24 mouse cellular contexts compared by ENCODE assay signal in genomic region chr14:87255484-87256208, GRCm38 (mm10).
DNase-seq lines count a peak whose midpoint lies in the region; ATAC-seq and TF ChIP-seq lines count a peak whose summit lies in the region.
"Had no signal": no experiment of that assay in that cellular context is flagged by ENCODE, and none has a peak within 500 bp of the region (broad histone marks: within the 10 kb centered on the region; RNA-seq: fewer than 3 reads in every experiment).

No protein-coding gene starts in this region.

- peak; percentile 39 for DNase-seq in heart, adult 11 months
- no peak for DNase-seq in heart, adult 9 months (ENCODE audit: low spot score in 2 of 2)
- DNase-seq in midbrain, embryonic 14.5 days, result no peak
- no peak for DNase-seq in midbrain, postnatal 0 days (ENCODE audit: low spot score)
- DNase-seq: adrenal gland, adult 8-10 months; adrenal gland, postnatal 14 days; adrenal gland, postnatal 36 days; B cell, adult 2 months; cerebellum, adult 11-12 months; cerebellum, adult 2 months; cerebellum, adult 9-10 months; cerebellum, postnatal 10 days; cerebellum, postnatal 25 days had no signal

- no peaks in the 10 kb centered on the region for H3K9me3 ChIP-seq in midbrain, embryonic 12.5 days
- H3K9me3 ChIP-seq in midbrain, embryonic 15.5 days, result no peaks in the 10 kb centered on the region
- H3K9me3 ChIP-seq in midbrain, embryonic 14.5 days (ENCODE audit: control insufficient read depth, low read length), result no peaks in the 10 kb centered on the region
- H3K9me3 ChIP-seq in midbrain, postnatal 0 days (ENCODE audit: low read length), result no peaks in the 10 kb centered on the region
- H3K9me3 ChIP-seq: embryonic facial prominence, embryonic 10.5 days; embryonic facial prominence, embryonic 12.5 days; forebrain, embryonic 13.5 days; forebrain, embryonic 15.5 days; G1E had no signal

- ATAC-seq in midbrain, embryonic 12.5 days (ENCODE audit: low FRiP score, low read depth), result peak; percentile 81
- no peak for ATAC-seq in midbrain, embryonic 15.5 days (replicated peaks)
- peak; percentile 48; the same call in 1 of the 2 replicates for ATAC-seq in midbrain, embryonic 14.5 days (ENCODE audit: low FRiP score, low TSS enrichment)
- ATAC-seq in midbrain, postnatal 0 days (ENCODE audit: low FRiP score), result no peak
- ATAC-seq: activated CD4-positive, CD25-positive, alpha-beta regulatory T cell, adult 4 months; CD4-positive, CD25-positive, alpha-beta regulatory T cell, adult 4 months; forebrain, embryonic 13.5 days; forebrain, embryonic 15.5 days; Patski had no signal

- H3K27me3 ChIP-seq in midbrain, embryonic 12.5 days, result no peaks in the 10 kb centered on the region
- no peaks in the 10 kb centered on the region for H3K27me3 ChIP-seq in midbrain, embryonic 15.5 days (replicated peaks)
- no peaks in the 10 kb centered on the region for H3K27me3 ChIP-seq in midbrain, embryonic 14.5 days (ENCODE audit: control insufficient read depth, insufficient read depth, low read length)
- no peaks in the 10 kb centered on the region for H3K27me3 ChIP-seq in midbrain, postnatal 0 days (ENCODE audit: insufficient read depth, low read length)
- H3K27me3 ChIP-seq: CH12.LX; embryonic facial prominence, embryonic 12.5 days; forebrain, embryonic 13.5 days; forebrain, embryonic 15.5 days had no signal

- WGBS in midbrain, embryonic 12.5 days, result 72% methylated on average over 5 of the region's 5 CpGs
- WGBS in midbrain, embryonic 15.5 days, result 61% methylated on average over 5 of the region's 5 CpGs
- 39% methylated on average over 5 of the region's 5 CpGs for WGBS in midbrain, embryonic 14.5 days
- 44% methylated on average over 5 of the region's 5 CpGs for WGBS in midbrain, postnatal 0 days

- H3K36me3 ChIP-seq in midbrain, embryonic 12.5 days, result no peaks in the 10 kb centered on the region
- no peaks in the 10 kb centered on the region for H3K36me3 ChIP-seq in midbrain, embryonic 15.5 days (replicated peaks)
- H3K36me3 ChIP-seq in midbrain, embryonic 14.5 days (ENCODE audit: control insufficient read depth, insufficient read depth, low read length), result no peaks in the 10 kb centered on the region
- no peaks in the 10 kb centered on the region for H3K36me3 ChIP-seq in midbrain, postnatal 0 days (ENCODE audit: insufficient read depth, low read length)
- H3K36me3 ChIP-seq: embryonic facial prominence, embryonic 10.5 days; embryonic facial prominence, embryonic 12.5 days; forebrain, embryonic 15.5 days; G1E had no signal

- H3K9ac ChIP-seq in midbrain, embryonic 12.5 days (replicated peaks), result no peak overlapping the region
- no peak overlapping the region for H3K9ac ChIP-seq in midbrain, embryonic 15.5 days
- no peak overlapping the region for H3K9ac ChIP-seq in midbrain, embryonic 14.5 days (replicated peaks; ENCODE audit: low read length)
- H3K9ac ChIP-seq in midbrain, postnatal 0 days (replicated peaks; ENCODE audit: low read length, poor library complexity, severe bottlenecking), result no peak overlapping the region
- H3K9ac ChIP-seq: embryonic facial prominence, embryonic 12.5 days; forebrain, embryonic 13.5 days; forebrain, embryonic 15.5 days had no signal

- H3K27ac ChIP-seq in midbrain, embryonic 12.5 days (replicated peaks), result no peak overlapping the region
- H3K27ac ChIP-seq in midbrain, embryonic 15.5 days, result no peak overlapping the region
- H3K27ac ChIP-seq in midbrain, embryonic 14.5 days (replicated peaks; ENCODE audit: low read depth, low read length), result no peak overlapping the region
- H3K27ac ChIP-seq in midbrain, postnatal 0 days (ENCODE audit: low read depth, low read length), result no peak overlapping the region
- H3K27ac ChIP-seq: embryonic facial prominence, embryonic 10.5 days; embryonic facial prominence, embryonic 12.5 days; forebrain, embryonic 13.5 days; forebrain, embryonic 15.5 days had no signal

- no peak overlapping the region for H3K4me2 ChIP-seq in midbrain, embryonic 12.5 days (replicated peaks)
- H3K4me2 ChIP-seq in midbrain, embryonic 15.5 days, result no peak overlapping the region
- H3K4me2 ChIP-seq in midbrain, embryonic 14.5 days (ENCODE audit: low read length), result no peak overlapping the region
- no peak overlapping the region for H3K4me2 ChIP-seq in midbrain, postnatal 0 days (ENCODE audit: low read depth, low read length, poor library complexity, severe bottlenecking)
- H3K4me2 ChIP-seq: embryonic facial prominence, embryonic 12.5 days; forebrain, embryonic 13.5 days; forebrain, embryonic 15.5 days had no signal

- no peak for TF ChIP-seq CTCF in midbrain, postnatal 0 days (IDR thresholded peaks at IDR 0.05)

- H3K4me3 ChIP-seq in midbrain, embryonic 12.5 days, result no peak overlapping the region
- no peak overlapping the region for H3K4me3 ChIP-seq in midbrain, embryonic 15.5 days
- no peak overlapping the region for H3K4me3 ChIP-seq in midbrain, embryonic 14.5 days (replicated peaks; ENCODE audit: low read depth, low read length)
- H3K4me3 ChIP-seq in midbrain, postnatal 0 days (ENCODE audit: low read depth, low read length), result no peak overlapping the region
- H3K4me3 ChIP-seq: embryonic facial prominence, embryonic 10.5 days; embryonic facial prominence, embryonic 12.5 days; forebrain, embryonic 13.5 days; forebrain, embryonic 15.5 days had no signal

- no peaks in the 10 kb centered on the region for H3K4me1 ChIP-seq in midbrain, embryonic 12.5 days
- no peaks in the 10 kb centered on the region for H3K4me1 ChIP-seq in midbrain, embryonic 15.5 days
- H3K4me1 ChIP-seq in midbrain, embryonic 14.5 days (ENCODE audit: control insufficient read depth, insufficient read depth, low read length), result no peaks in the 10 kb centered on the region
- H3K4me1 ChIP-seq in midbrain, postnatal 0 days (ENCODE audit: insufficient read depth, low read length), result no peaks in the 10 kb centered on the region
- H3K4me1 ChIP-seq: embryonic facial prominence, embryonic 10.5 days; embryonic facial prominence, embryonic 12.5 days; forebrain, embryonic 13.5 days; forebrain, embryonic 15.5 days had no signal

Comparison
In these comparisons a context has a peak if more than half of its experiments do, and no peak if none do; other contexts are left out.
1. ATAC-seq: peak in midbrain, embryonic 12.5 days (single experiment) and midbrain, embryonic 14.5 days (single experiment); none in midbrain, embryonic 15.5 days (single experiment) and midbrain, postnatal 0 days (single experiment).